ENCODE assay signal across 12 mouse cellular contexts in genomic region chr11:114224706-114225105, GRCm38 (mm10).
"Had no signal": no experiment of that assay in that cellular context is flagged by ENCODE, and none has a peak within 500 bp of the region (broad histone marks: within the 10 kb centered on the region; RNA-seq: fewer than 3 reads in every experiment).

No protein-coding gene starts in this region.

- H3K4me1 ChIP-seq: liver, embryonic 15.5 days; neural tube, embryonic 12.5 days had no signal

- H3K4me3 ChIP-seq: kidney, embryonic 15.5 days; limb, embryonic 13.5 days; liver, embryonic 15.5 days; neural tube, embryonic 12.5 days had no signal

- DNase-seq: kidney, adult 2 months; kidney, postnatal 14 days; left cerebral cortex, postnatal 4 days; lung, adult 2 months; lung, postnatal 36 days; midbrain, embryonic 14.5 days had no signal

- H3K27ac ChIP-seq: kidney, embryonic 15.5 days; limb, embryonic 13.5 days; liver, embryonic 15.5 days; neural tube, embryonic 12.5 days; stomach, postnatal 0 days had no signal

- H3K36me3 ChIP-seq: kidney, embryonic 15.5 days; limb, embryonic 13.5 days; liver, embryonic 15.5 days; neural tube, embryonic 12.5 days had no signal

- H3K9ac ChIP-seq: kidney, embryonic 15.5 days; limb, embryonic 13.5 days; liver, embryonic 15.5 days; neural tube, embryonic 12.5 days had no signal

- H3K27me3 ChIP-seq: limb, embryonic 13.5 days; liver, embryonic 15.5 days; neural tube, embryonic 12.5 days had no signal

- ATAC-seq: lung, postnatal 0 days had no signal

- H3K9me3 ChIP-seq: kidney, embryonic 15.5 days; liver, embryonic 15.5 days had no signal

- H3K4me2 ChIP-seq: kidney, embryonic 15.5 days; limb, embryonic 13.5 days; liver, embryonic 15.5 days; neural tube, embryonic 12.5 days had no signal
